Mouse (Mus musculus): ENCODE measurements around the gene Rimklb.

GRCm38 (mm10) chr6:122485401-122486296 lies 12.9 kb downstream of the Rimklb start:
- TF ChIP-seq POLR2A (IDR thresholded peaks at IDR 0.05; ENCODE audit: insufficient read depth, low read depth, low read length) (no peak), CTCF (IDR thresholded peaks at IDR 0.05; ENCODE audit: insufficient read depth, low read depth, low read length) (no peak)
